ENCODE assay signal across 19 mouse cellular contexts in the genomic region with DNA sequence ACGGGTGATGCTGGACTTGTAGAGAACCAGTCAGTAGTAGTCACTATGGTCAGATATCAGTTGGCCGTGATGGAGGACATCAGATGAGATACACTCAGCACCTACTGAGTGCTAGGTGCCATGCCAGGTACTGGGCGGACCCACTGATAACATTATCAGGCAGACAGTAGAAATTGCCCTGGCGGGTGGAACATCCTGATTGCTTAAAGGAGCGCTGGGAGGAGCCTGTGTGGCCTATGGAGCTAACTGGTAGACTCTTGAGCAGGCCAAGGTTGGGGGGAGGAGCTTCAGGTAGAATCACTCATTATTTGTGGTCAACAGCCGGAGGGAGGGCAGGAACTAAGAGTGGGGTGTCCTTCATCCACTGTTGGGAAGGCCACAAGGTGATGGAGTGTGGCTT. TPM values are rescaled to one million over a fixed set of nuclear protein-coding genes. Genes with fewer than 3 reads are reported as not detected.
A peak's percentile ranks its signal among the peaks of the same experiment; 100 is the strongest.
DNase-seq lines count a peak whose midpoint lies in the region; ATAC-seq and TF ChIP-seq lines count a peak whose summit lies in the region.
"Had no signal": no experiment of that assay in that cellular context is flagged by ENCODE, and none has a peak within 500 bp of the region (broad histone marks: within the 10 kb centered on the region; RNA-seq: fewer than 3 reads in every experiment).

No protein-coding gene starts in this region.

- no peak overlapping the region for H3K4me3 ChIP-seq in liver, embryonic 11.5 days (ENCODE audit: low read depth, low read length)
- no peak overlapping the region for H3K4me3 ChIP-seq in liver, postnatal 0 days (ENCODE audit: low read depth, low read length)
- no peak overlapping the region for H3K4me3 ChIP-seq in myocyte
- H3K4me3 ChIP-seq in hindbrain, embryonic 14.5 days (replicated peaks; ENCODE audit: low read length): no peak overlapping the region
- H3K4me3 ChIP-seq: embryonic facial prominence, embryonic 15.5 days; forebrain, embryonic 10.5 days; heart, embryonic 12.5 days; hindbrain, embryonic 10.5 days; neural tube, embryonic 13.5 days had no signal

- H3ac ChIP-seq in myocyte (ENCODE audit: control insufficient read depth, insufficient read length): no peak overlapping the region

- peak; percentile 19; the same call in 1 of the 2 replicates for ATAC-seq in liver, embryonic 11.5 days (replicated peaks; ENCODE audit: low FRiP score)
- no peak for ATAC-seq in liver, postnatal 0 days
- ATAC-seq in hindbrain, embryonic 14.5 days (ENCODE audit: low FRiP score): no peak
- ATAC-seq: inflammation-experienced regulatory T-cells, adult 6 months had no signal

- peaks cover 50% of the 10 kb centered on the region for H3K4me1 ChIP-seq in liver, embryonic 11.5 days (replicated peaks; ENCODE audit: control insufficient read depth, insufficient read depth, low read length)
- H3K4me1 ChIP-seq in liver, postnatal 0 days (ENCODE audit: insufficient read depth): no peaks in the 10 kb centered on the region
- peaks cover 42% of the 10 kb centered on the region for H3K4me1 ChIP-seq in hindbrain, embryonic 14.5 days (replicated peaks; ENCODE audit: control insufficient read depth, insufficient read depth, low read length)

- no peaks in the 10 kb centered on the region for H3K9me3 ChIP-seq in liver, embryonic 11.5 days (ENCODE audit: control insufficient read depth, low read length)
- H3K9me3 ChIP-seq in liver, postnatal 0 days (ENCODE audit: low read length): no peaks in the 10 kb centered on the region
- no peaks in the 10 kb centered on the region for H3K9me3 ChIP-seq in hindbrain, embryonic 14.5 days (ENCODE audit: control insufficient read depth, low read length)
- H3K9me3 ChIP-seq: embryonic facial prominence, embryonic 15.5 days; forebrain, embryonic 10.5 days; heart, embryonic 12.5 days; hindbrain, embryonic 10.5 days; neural tube, embryonic 13.5 days had no signal

- H3K9ac ChIP-seq in liver, embryonic 11.5 days (ENCODE audit: low read depth, low read length): no peak overlapping the region
- no peak overlapping the region for H3K9ac ChIP-seq in liver, postnatal 0 days (replicated peaks)
- no peak overlapping the region for H3K9ac ChIP-seq in hindbrain, embryonic 14.5 days
- H3K9ac ChIP-seq: embryonic facial prominence, embryonic 15.5 days; heart, embryonic 12.5 days; neural tube, embryonic 13.5 days had no signal

- H3K79me2 ChIP-seq in myocyte (ENCODE audit: control insufficient read depth, insufficient read depth): peaks cover 95% of the 10 kb centered on the region

- H3K36me3 ChIP-seq in liver, embryonic 11.5 days (ENCODE audit: control insufficient read depth, insufficient read depth, low read length): no peaks in the 10 kb centered on the region; the same call in 1 of the 2 replicates
- no peaks in the 10 kb centered on the region for H3K36me3 ChIP-seq in liver, postnatal 0 days (replicated peaks; ENCODE audit: insufficient read depth, low read length)
- peaks cover 17% of the 10 kb centered on the region for H3K36me3 ChIP-seq in myocyte (ENCODE audit: control insufficient read depth, insufficient read depth)
- H3K36me3 ChIP-seq in hindbrain, embryonic 14.5 days (replicated peaks; ENCODE audit: control insufficient read depth, insufficient read depth): peaks cover 7% of the 10 kb centered on the region; the same call in 1 of the 2 replicates
- H3K36me3 ChIP-seq: embryonic facial prominence, embryonic 15.5 days; neural tube, embryonic 13.5 days had no signal

- TF ChIP-seq CTCF in liver, postnatal 0 days (IDR thresholded peaks at IDR 0.05; ENCODE audit: low read depth): no peak

- peak; percentile 6 for TF ChIP-seq POLR2A in myocyte (IDR thresholded peaks at IDR 0.05; ENCODE audit: insufficient read length, low read depth)

- no peak overlapping the region for H3K27ac ChIP-seq in liver, embryonic 11.5 days (ENCODE audit: low read depth, low read length)
- no peak overlapping the region for H3K27ac ChIP-seq in liver, postnatal 0 days (ENCODE audit: low read depth)
- no peak overlapping the region for H3K27ac ChIP-seq in hindbrain, embryonic 14.5 days
- H3K27ac ChIP-seq: neural tube, embryonic 13.5 days had no signal

- H3K27me3 ChIP-seq in liver, embryonic 11.5 days (replicated peaks; ENCODE audit: control insufficient read depth, insufficient read depth, low read length): no peaks in the 10 kb centered on the region
- no peaks in the 10 kb centered on the region for H3K27me3 ChIP-seq in liver, postnatal 0 days (ENCODE audit: insufficient read depth, low read length)
- no peaks in the 10 kb centered on the region for H3K27me3 ChIP-seq in myocyte (ENCODE audit: control insufficient read depth, insufficient read depth, insufficient read length)
- H3K27me3 ChIP-seq in hindbrain, embryonic 14.5 days (ENCODE audit: control insufficient read depth, insufficient read depth, low read length): no peaks in the 10 kb centered on the region
- H3K27me3 ChIP-seq: embryonic facial prominence, embryonic 15.5 days; heart, embryonic 12.5 days; neural tube, embryonic 13.5 days had no signal

- WGBS in liver, embryonic 11.5 days: 64% methylated on average over 6 of the region's 6 CpGs
- WGBS in liver, postnatal 0 days (ENCODE audit: insufficient replicate concordance): 63% methylated on average over 6 of the region's 6 CpGs
- WGBS in hindbrain, embryonic 14.5 days: 89% methylated on average over 6 of the region's 6 CpGs

- no peak overlapping the region for H3K4me2 ChIP-seq in liver, embryonic 11.5 days
- H3K4me2 ChIP-seq in liver, postnatal 0 days (ENCODE audit: low read depth, low read length): no peak overlapping the region
- H3K4me2 ChIP-seq in myocyte (ENCODE audit: low read depth): no peak overlapping the region
- H3K4me2 ChIP-seq in hindbrain, embryonic 14.5 days (replicated peaks): no peak overlapping the region
- H3K4me2 ChIP-seq: embryonic facial prominence, embryonic 15.5 days; heart, embryonic 12.5 days; neural tube, embryonic 13.5 days had no signal

- DNase-seq in adrenal gland, postnatal 14 days: peak; percentile 76
- no peak for DNase-seq in adrenal gland, postnatal 25 days
- DNase-seq in liver, embryonic 11.5 days (ENCODE audit: low spot score): no peak
- DNase-seq in liver, postnatal 0 days: no peak
- DNase-seq in ZHBTc4 (ENCODE audit: low read depth, low spot score): peak; percentile 62
- DNase-seq in hindbrain, embryonic 14.5 days (ENCODE audit: low spot score): no peak
- DNase-seq: cerebellum, postnatal 10 days; embryo, embryonic 11 days; gastrocnemius, postnatal 25 days; lung, postnatal 14 days; right cerebral cortex, postnatal 4 days; thymus, postnatal 25 days had no signal

- no peak for TF ChIP-seq EP300 in liver, postnatal 0 days (IDR thresholded peaks at IDR 0.05; ENCODE audit: low read depth)

TF ChIP-seq in myocyte, 11 proteins besides CTCF, POLR2A, EP300 and RAD21:
- TF ChIP-seq CEBPB (IDR thresholded peaks at IDR 0.05; ENCODE audit: insufficient read depth, poor library complexity, severe bottlenecking) (no peak), E2F4 (IDR thresholded peaks at IDR 0.05; ENCODE audit: insufficient read depth) (no peak), USF1 (IDR thresholded peaks at IDR 0.05; ENCODE audit: low read depth) (no peak), MYOG (IDR thresholded peaks at IDR 0.05; ENCODE audit: control insufficient read depth in 1 of 3, insufficient read depth in 1 of 3, insufficient read length in 2 of 3, low read depth in 2 of 3) (no peak), MAX (IDR thresholded peaks at IDR 0.05; ENCODE audit: low read depth) (no peak), SRF (IDR thresholded peaks at IDR 0.05; ENCODE audit: control insufficient read depth, insufficient read length, low read depth) (no peak), POLR2AphosphoS2 (IDR thresholded peaks at IDR 0.05; ENCODE audit: insufficient read length, low read depth) (no peak), REST (IDR thresholded peaks at IDR 0.05; ENCODE audit: insufficient read depth, insufficient read length) (no peak), TCF3 (IDR thresholded peaks at IDR 0.05; ENCODE audit: insufficient read length, low read depth) (no peak)

RNA-seq across cellular contexts. Expression of gene Ahdc1, which starts 17.1 kb away (rescaled TPM):
- 65.0 and 71.9 TPM in 2 replicates for total RNA-seq in adrenal gland, postnatal 14 days (2021)
- total RNA-seq in adrenal gland, postnatal 25 days (2021): 91.4 and 96.4 TPM in 2 replicates
- polyA plus RNA-seq in liver, embryonic 11.5 days (2014; fragmentation: Nextera tagmentation; extraction: Ambion mirVana): 5.1 and 6.1 TPM in 2 replicates
- polyA plus RNA-seq in liver, postnatal 0 days (2015; fragmentation: Nextera tagmentation; extraction: Ambion mirVana): 0.76 and 0.87 TPM in 2 replicates
- polyA plus RNA-seq in myocyte (2012; fragmentation: generic; extraction: Trizol): 58.2 TPM
- polyA plus RNA-seq in hindbrain, embryonic 14.5 days (2014; fragmentation: Nextera tagmentation; extraction: Ambion mirVana): 12.9 and 13.4 TPM in 2 replicates

RNA-seq across cellular contexts. Expression of gene Fgr, which starts 54.3 kb away (rescaled TPM):
- 0.78 and 1.8 TPM in 2 replicates for total RNA-seq in adrenal gland, postnatal 14 days (2021)
- total RNA-seq in adrenal gland, postnatal 25 days (2021): 0.33 TPM in 1 of 2 replicates, not detected in the other
- 0.23 and 0.73 TPM in 2 replicates for polyA plus RNA-seq in liver, embryonic 11.5 days (2014; fragmentation: Nextera tagmentation; extraction: Ambion mirVana)
- polyA plus RNA-seq in liver, postnatal 0 days (2015; fragmentation: Nextera tagmentation; extraction: Ambion mirVana): 3.8 and 4.0 TPM in 2 replicates
- polyA plus RNA-seq in myocyte (2012; fragmentation: generic; extraction: Trizol): not detected
- polyA plus RNA-seq in hindbrain, embryonic 14.5 days (2014; fragmentation: Nextera tagmentation; extraction: Ambion mirVana): 0.14 and 0.17 TPM in 2 replicates
- polyA plus RNA-seq: hindbrain, embryonic 10.5 days; neural tube, embryonic 13.5 days had no signal

Comparison
In these comparisons a context has a peak if more than half of its experiments do, and no peak if none do; other contexts are left out.
1. DNase-seq: peak in adrenal gland, postnatal 14 days (single experiment) and ZHBTc4 (single experiment); none in adrenal gland, postnatal 25 days (single experiment), liver, embryonic 11.5 days (single experiment), liver, postnatal 0 days (single experiment) and hindbrain, embryonic 14.5 days (single experiment).